Mouse (Mus musculus) small intestine, adult 2 months (tissue): Measurements from ENCODE around the gene P3h4.
A peak's percentile ranks its signal among the peaks of the same experiment; 100 is the strongest.

Experiments
- CTCF ChIP-seq: fragments of 200-500 bp; IDR thresholded peaks from 2 replicates; pipeline ENCODE4 v1.5.1; 2012; ENCODE audit warnings: low read depth, mild to moderate bottlenecking, control low read depth, inconsistent platforms, low read length, moderate library complexity, mixed read lengths; ENCODE audit not compliant: insufficient replicate concordance, insufficient read length; ENCODE audit errors: extremely low read depth
- POLR2A ChIP-seq: fragments of 200-500 bp; IDR thresholded peaks from 2 replicates; pipeline ENCODE4 v1.6.1; 2012; ENCODE audit warnings: low read depth, mild to moderate bottlenecking, control low read depth, inconsistent platforms, low read length, moderate library complexity

DNA sequence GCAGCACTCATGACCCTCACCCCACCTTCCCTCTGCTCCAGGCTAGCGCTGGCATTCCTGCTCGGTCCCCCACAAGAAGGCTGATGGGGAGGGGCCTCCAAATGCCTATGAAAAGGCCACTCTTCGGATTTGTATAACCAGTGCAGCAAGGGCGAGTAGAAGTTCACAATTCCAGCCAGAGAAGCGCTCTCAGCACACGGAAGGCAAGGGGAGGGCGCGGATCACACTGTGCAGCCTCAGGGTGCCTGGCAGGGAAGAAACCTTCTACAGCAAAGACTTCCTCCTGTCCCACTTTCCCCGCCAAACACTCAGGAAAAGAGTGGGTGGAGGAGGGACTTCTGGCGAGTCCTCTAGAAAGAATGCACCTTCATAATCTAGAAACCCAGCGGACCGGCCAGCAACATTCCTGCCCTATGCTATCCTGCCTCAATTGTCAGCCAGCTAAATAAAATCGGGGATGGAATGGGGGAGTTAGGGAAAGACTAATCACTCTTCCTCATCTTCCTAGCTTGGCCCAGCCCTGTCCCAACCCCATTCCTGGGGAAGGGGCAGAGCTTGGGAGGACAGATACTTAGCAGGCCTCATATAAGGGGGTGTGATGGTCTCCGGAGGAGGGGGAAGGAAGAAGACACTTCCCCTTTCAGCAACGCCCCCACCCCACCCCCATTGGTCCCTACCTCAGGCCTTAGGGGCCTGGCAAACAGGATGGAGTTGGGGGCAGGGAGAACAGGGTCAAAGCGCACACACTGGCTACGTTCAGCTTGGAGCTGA is 18.6 kb downstream of the P3h4 start:
- TF ChIP-seq CTCF (no peak), POLR2A (0 out of 2 replicates have a peak, but pooled peaks have one; percentile 14)
